Mouse (Mus musculus) cerebellum, adult 2 months (tissue): Measurements from ENCODE around the gene Cacna1h. TPM values are rescaled to one million over a fixed set of nuclear protein-coding genes. Genes with fewer than 3 reads are reported as not detected.

Experiments
- DNase-seq, 2 experiments: peaks; one replicate each; pipeline ENCODE4 v3.0.0; 2021
- H3K27ac ChIP-seq: fragments of 200-500 bp; 2 replicates; pipeline ENCODE4 v1.5.1; 2012; ENCODE audit warnings: low read length, control low read depth, inconsistent platforms; ENCODE audit not compliant: insufficient read depth
- H3K27me3 ChIP-seq: fragments of 200-500 bp; 2 replicates; pipeline ENCODE4 v1.6.1; 2012; ENCODE audit warnings: inconsistent platforms, mild to moderate bottlenecking, low read length, moderate library complexity; ENCODE audit not compliant: control insufficient read depth, insufficient read depth
- H3K4me1 ChIP-seq: fragments of 200-500 bp; 2 replicates; pipeline ENCODE4 v1.6.1; 2011; ENCODE audit warnings: low read length; ENCODE audit not compliant: control insufficient read depth, insufficient read depth
- H3K4me3 ChIP-seq: fragments of 200-500 bp; replicated peaks from 2 replicates; pipeline ENCODE3; 2011; ENCODE audit warnings: mild to moderate bottlenecking, low read depth, low read length, control low read depth; ENCODE audit not compliant: insufficient read depth
- CTCF ChIP-seq: fragments of 200-500 bp; IDR thresholded peaks from 2 replicates; pipeline ENCODE4 v1.5.1; 2011; ENCODE audit warnings: low read depth, mild to moderate bottlenecking, control low read depth, low read length, moderate library complexity, borderline replicate concordance; ENCODE audit not compliant: insufficient read depth
- POLR2A ChIP-seq: fragments of 200-500 bp; IDR thresholded peaks from 2 replicates; pipeline ENCODE4 v1.6.1; 2011; ENCODE audit warnings: low read length, control low read depth, borderline replicate concordance; ENCODE audit not compliant: insufficient read depth
- WGBS: fragments of 180-500 bp; shearing (Covaris S2); methylation state at CpG from one replicate; pipeline ENCODE4 v1.1.7; 2018; 5-methylcytosine and 5-hydroxymethylcytosine counted together
- polyA plus RNA-seq: library from polyadenylated mRNA; depleted of rRNA; stranded (reverse); fragments of >200 nt; gene quantifications from 2 replicates; pipeline ENCODE4 v1.2.3, GENCODE M21; 2012

Gene Cacna1h
- polyA plus RNA-seq, 1 experiment, result 12.4 TPM

DNA sequence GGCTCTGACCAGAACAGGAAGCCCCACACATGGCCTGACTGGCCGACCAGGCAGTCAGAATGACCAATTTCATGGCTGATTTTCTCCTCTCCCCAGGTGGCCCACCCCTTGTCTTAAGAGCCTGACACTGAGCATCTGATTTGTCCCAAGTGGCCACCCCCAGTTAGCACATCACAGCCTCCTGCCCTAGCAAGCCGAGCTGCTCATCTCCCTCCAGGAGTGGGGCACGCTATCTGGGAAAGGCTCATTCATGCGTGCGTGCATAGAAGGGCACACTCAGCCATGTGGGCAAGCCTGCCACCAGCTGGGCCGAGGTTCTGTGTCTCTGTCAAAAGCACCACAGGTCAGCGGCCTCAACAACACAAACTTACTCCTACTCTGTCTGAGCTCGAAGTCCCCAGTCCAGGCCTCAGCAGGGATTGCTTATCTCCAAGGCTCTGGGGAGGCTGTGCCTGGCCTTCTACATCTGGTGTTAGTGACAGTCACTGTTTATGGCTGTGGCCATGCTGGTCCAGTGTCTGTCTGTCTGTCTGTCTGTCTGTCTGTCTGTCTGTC, 9.0 kb downstream of the Cacna1h start:
- Histone ChIP-seq H3K27ac (no peak overlapping the region), H3K27me3 (no peaks in the 10 kb centered on the region), H3K4me3 (no peak overlapping the region), H3K4me1 (no peaks in the 10 kb centered on the region; the same call in 1 of the 2 replicates)
- no peak for TF ChIP-seq POLR2A
- 33% methylated on average over 8 of the region's 8 CpGs for WGBS
- DNase-seq, result no peak

DNA sequence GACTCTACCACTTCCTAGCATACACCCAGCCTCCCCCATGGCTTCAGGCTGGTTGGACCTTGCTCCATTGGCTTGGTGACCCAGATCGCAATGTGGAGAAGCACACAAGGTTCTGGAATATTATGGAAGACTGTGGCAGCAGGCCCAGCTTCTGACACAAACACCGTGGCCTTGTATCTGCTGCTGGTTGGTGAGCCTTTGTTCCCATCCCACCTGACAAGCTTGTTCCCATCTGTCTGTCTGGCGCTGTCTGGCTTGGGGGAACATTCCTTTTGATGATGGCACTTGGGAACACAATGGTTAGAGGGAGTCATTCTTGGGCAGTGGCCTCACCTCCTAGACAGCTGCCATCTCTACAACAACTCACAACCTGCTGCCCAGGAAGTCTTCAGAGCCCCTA, 12.6 kb downstream of the Cacna1h start:
- no peak for TF ChIP-seq POLR2A
- DNase-seq, result no peak
- Histone ChIP-seq H3K4me3 (no peak overlapping the region), H3K4me1 (no peaks in the 10 kb centered on the region; the same call in 1 of the 2 replicates), H3K27me3 (no peaks in the 10 kb centered on the region), H3K27ac (no peak overlapping the region)
- WGBS, result 67% methylated on average over 3 of the region's 3 CpGs

DNA sequence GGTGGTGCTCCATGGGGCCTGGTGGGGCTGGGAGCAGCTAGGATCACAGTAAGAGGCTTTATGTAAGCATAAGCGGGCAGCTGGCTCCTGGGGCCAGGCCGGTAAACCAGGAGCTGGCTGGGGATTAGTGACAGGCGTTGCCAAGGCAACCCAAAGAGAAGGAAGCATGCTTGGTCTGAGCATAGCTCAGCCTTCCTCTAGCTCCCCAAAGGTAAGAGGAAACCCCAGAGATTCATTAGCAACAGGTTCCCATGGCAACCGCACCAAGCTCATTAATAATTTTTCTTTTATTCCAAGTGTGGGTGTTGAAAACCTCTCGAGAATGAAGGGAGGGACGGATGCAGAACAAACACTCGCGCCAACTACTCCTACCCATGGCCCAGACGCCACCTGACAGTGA, 14.7 kb downstream of the Cacna1h start:
- 42% methylated on average over 9 of the region's 9 CpGs for WGBS
- Histone ChIP-seq H3K27ac (no peak overlapping the region), H3K4me3 (no peak overlapping the region), H3K4me1 (no peaks in the 10 kb centered on the region), H3K27me3 (no peaks in the 10 kb centered on the region)
- DNase-seq, result no peak
- no peak for TF ChIP-seq CTCF
- no peak for TF ChIP-seq POLR2A

GRCm38 (mm10) chr17:25417990-25418389, 15.6 kb downstream of the Cacna1h start:
- Histone ChIP-seq H3K27me3 (no peaks in the 10 kb centered on the region), H3K4me3 (no peak overlapping the region), H3K4me1 (no peaks in the 10 kb centered on the region), H3K27ac (no peak overlapping the region)
- DNase-seq, result no peak
- TF ChIP-seq POLR2A (no peak), CTCF (no peak)
- WGBS, result 66% methylated on average over 6 of the region's 6 CpGs

DNA sequence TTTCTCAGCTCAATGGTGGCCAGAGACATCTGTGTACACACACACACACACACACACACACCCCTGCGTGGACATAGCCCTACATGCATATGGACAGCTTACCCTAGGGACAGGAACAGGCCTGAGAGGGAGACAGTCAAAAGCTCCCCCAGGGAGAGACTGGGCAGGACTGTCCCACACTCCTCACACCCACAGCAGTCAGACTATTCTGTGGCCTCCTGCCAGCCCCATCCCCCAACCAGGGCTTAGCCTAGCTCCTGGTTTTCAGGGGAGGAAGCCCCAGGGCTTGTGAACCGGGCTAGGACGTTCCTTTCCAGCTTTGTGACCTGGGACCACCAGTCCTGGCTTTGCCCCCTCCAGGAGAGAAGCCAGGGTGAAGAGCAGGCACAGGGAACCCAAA, 17.4 kb downstream of the Cacna1h start:
- WGBS, result 47% methylated on average over 3 of the region's 3 CpGs
- no peaks in the 10 kb centered on the region for H3K27me3 ChIP-seq
- no peak for DNase-seq
- no peak for TF ChIP-seq CTCF
- TF ChIP-seq POLR2A, result no peak
- H3K4me3 ChIP-seq, result no peak overlapping the region
- H3K27ac ChIP-seq, result no peak overlapping the region
- H3K4me1 ChIP-seq, result no peaks in the 10 kb centered on the region

DNA sequence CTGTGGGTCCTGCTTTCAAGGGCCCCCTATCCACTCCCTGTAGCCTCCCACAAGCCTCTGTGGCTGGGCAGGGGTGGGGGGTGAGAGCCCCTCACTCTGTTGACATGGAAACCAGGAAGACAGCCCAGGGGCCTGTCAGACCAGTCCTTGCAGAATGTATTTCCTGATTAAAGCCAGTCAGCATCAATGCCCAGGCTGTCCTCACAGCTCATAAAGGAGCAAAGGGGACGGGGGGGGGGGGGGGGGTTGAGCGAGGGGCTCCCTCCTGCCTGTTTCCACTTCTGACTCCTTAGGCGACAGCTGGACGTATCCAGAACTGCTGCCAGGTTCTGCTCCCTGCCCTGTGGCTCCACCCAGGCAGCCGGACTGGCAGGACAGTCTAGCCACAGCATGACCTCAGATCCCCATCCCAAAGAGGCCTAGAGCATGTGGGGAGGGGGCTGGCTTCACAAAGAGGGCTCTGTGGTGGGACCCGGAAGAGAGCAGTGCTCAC, 18.1 kb downstream of the Cacna1h start:
- WGBS, result 19% methylated on average over 6 of the region's 6 CpGs
- no peaks in the 10 kb centered on the region for H3K4me1 ChIP-seq
- no peak overlapping the region for H3K4me3 ChIP-seq
- TF ChIP-seq CTCF (no peak), POLR2A (no peak)
- no peaks in the 10 kb centered on the region for H3K27me3 ChIP-seq
- DNase-seq, result no peak
- H3K27ac ChIP-seq, result no peak overlapping the region

- DNase-seq, result no peak
- H3K27ac ChIP-seq, result no peak overlapping the region
- no peak for TF ChIP-seq CTCF
- no peak for TF ChIP-seq POLR2A
- no peaks in the 10 kb centered on the region for H3K4me1 ChIP-seq
- no peak overlapping the region for H3K4me3 ChIP-seq
- H3K27me3 ChIP-seq, result no peaks in the 10 kb centered on the region
- WGBS, result 65% methylated on average over 3 of the region's 3 CpGs
These were observed 18.7 kb downstream of the Cacna1h start for GRCm38 (mm10) chr17:25414917-25415316.

GRCm38 (mm10) chr17:25414209-25414608, 19.4 kb downstream of the Cacna1h start:
- DNase-seq, result no peak
- Histone ChIP-seq H3K4me1 (no peaks in the 10 kb centered on the region), H3K4me3 (no peak overlapping the region), H3K27ac (no peak overlapping the region), H3K27me3 (no peaks in the 10 kb centered on the region)
- no peak for TF ChIP-seq POLR2A
- TF ChIP-seq CTCF, result no peak
- 68% methylated on average over 4 of the region's 4 CpGs for WGBS
